Mouse (Mus musculus): ENCODE results near the gene Cd3eap.
A peak's percentile ranks its signal among the peaks of the same experiment; 100 is the strongest.

- TF ChIP-seq EP300 (IDR thresholded peaks at IDR 0.05; ENCODE audit: low read depth in 1 of 2, low read length in 2 of 2) (0 out of 4 replicates have a peak, but pooled peaks of 1 of the 2 experiments have one; percentile 11), CTCF (IDR thresholded peaks at IDR 0.05 in 2 of 3, conservative IDR thresholded peaks at IDR 0.05 in 1 of 3; ENCODE audit: control insufficient read depth in 1 of 3, insufficient read depth in 1 of 3, low read depth in 2 of 3, low read length in 3 of 3, poor library complexity in 1 of 3, severe bottlenecking in 1 of 3) (no peak), GABPA (IDR thresholded peaks at IDR 0.05; ENCODE audit: low read depth, low read length) (no peak), SIN3A (IDR thresholded peaks at IDR 0.05; ENCODE audit: low read length) (peak; percentile 98), USF2 (IDR thresholded peaks at IDR 0.05; ENCODE audit: borderline replicate concordance in 1 of 2, insufficient read depth in 1 of 2, low read depth in 1 of 2, low read length in 2 of 2) (no peak), MXI1 (IDR thresholded peaks at IDR 0.05; ENCODE audit: low read depth, low read length) (peak; percentile 87), UBTF (IDR thresholded peaks at IDR 0.05; ENCODE audit: borderline replicate concordance, insufficient read depth, low read depth, low read length) (no peak)
These were observed 22.3 kb upstream of the Cd3eap start, which contains the start of gene Ercc2 for GRCm38 (mm10) chr7:19381377-19382165.

Data from MEL (cell line).